Mouse (Mus musculus) left cerebral cortex, postnatal 36 days (tissue): Measurements from ENCODE around the gene Trim30b. TPM values are rescaled to one million over a fixed set of nuclear protein-coding genes. Genes with fewer than 3 reads are reported as not detected.

Source experiments
- total RNA-seq, 2 experiments: library from RNA; stranded (reverse); gene quantifications; 2 replicates each; pipeline ENCODE4 v1.2.3; 2021

Gene Trim30b
- total RNA-seq, 2 experiments from 2014 or later: not detected

Other genes starting within 250 kb of the Trim30b start
- not detected for gene Ubqln5, start 240.1 kb downstream of the Trim30b start, total RNA-seq
- gene Olfr643, start 232.5 kb downstream of the Trim30b start, total RNA-seq: not detected
- gene Ubqln3, start 226.6 kb downstream of the Trim30b start, total RNA-seq: not detected
- gene Ubqlnl, start 219.3 kb downstream of the Trim30b start, total RNA-seq: not detected
- not detected for gene Olfm5, start 205.1 kb downstream of the Trim30b start, total RNA-seq
- gene Olfr648, start 186.5 kb downstream of the Trim30b start, total RNA-seq: under 1 TPM; 0.15 to 0.45 TPM
- not detected for gene Olfr649, start 173.9 kb downstream of the Trim30b start, total RNA-seq
- under 1 TPM in 1 of 2 experiments, not detected in 1; 0.15 TPM for gene Trim6, start 151.1 kb downstream of the Trim30b start, total RNA-seq
- 1 to 10 TPM in 1 of 2 experiments, under 1 TPM in 1; 0.94 to 1.1 TPM for gene Trim34a, start 125.4 kb downstream of the Trim30b start, total RNA-seq
- 1 to 10 TPM in 1 of 2 experiments, under 1 TPM in 1; 0.39 to 1.1 TPM for gene Trim5, start 81.8 kb downstream of the Trim30b start, total RNA-seq
- 1 to 10 TPM; 1.9 to 2.3 TPM for gene Trim12a, start 54.4 kb downstream of the Trim30b start, total RNA-seq
- under 1 TPM in 1 of 2 experiments, not detected in 1; 0.20 TPM for gene Trim34b, start 40.4 kb downstream of the Trim30b start, total RNA-seq
- gene Trim12c, start 16.5 kb downstream of the Trim30b start, total RNA-seq: 1 to 10 TPM; 1.0 to 1.3 TPM
- gene Trim30c, start 31.0 kb upstream of the Trim30b start, total RNA-seq: not detected
- under 1 TPM; 0.69 to 0.93 TPM for gene Trim30a, start 95.3 kb upstream of the Trim30b start, total RNA-seq
- under 1 TPM; 0.35 to 0.59 TPM for gene Trim30d, start 138.0 kb upstream of the Trim30b start, total RNA-seq
- gene Olfr651, start 180.2 kb upstream of the Trim30b start, total RNA-seq: not detected
- not detected for gene Olfr652, start 191.0 kb upstream of the Trim30b start, total RNA-seq
- gene Olfr653, start 207.4 kb upstream of the Trim30b start, total RNA-seq: not detected
- gene Olfr654, start 217.1 kb upstream of the Trim30b start, total RNA-seq: not detected
- gene Olfr655, start 231.9 kb upstream of the Trim30b start, total RNA-seq: not detected
- not detected for gene Olfr656, start 244.1 kb upstream of the Trim30b start, total RNA-seq